Mouse (Mus musculus) E14TG2a.4 (cell line): ENCODE measurements at regions not wholly inside any gene's neighbourhood (a gene's known extent, or its start where the extent isn't known, plus 50 kb on each side); places are given as distances from the start of the nearest gene placed in this dataset.
A peak's percentile ranks its signal among the peaks of the same experiment; 100 is the strongest.

Experiments
- H3K27me3 ChIP-seq: 2 replicates; pipeline ENCODE4 v1.6.1; 2014; ENCODE audit warnings: low read length, control low read depth; ENCODE audit not compliant: insufficient read depth
- H3K36me3 ChIP-seq: 2 replicates; pipeline ENCODE4 v1.6.1; 2014; ENCODE audit warnings: low read length, control low read depth; ENCODE audit not compliant: insufficient read depth
- H3K4me1 ChIP-seq: replicated peaks from 2 replicates; pipeline ENCODE4 v1.6.1; 2014; ENCODE audit warnings: low read depth, low read length, control low read depth
- H3K4me3 ChIP-seq: replicated peaks from 2 replicates; pipeline ENCODE4 v1.5.1; 2014; ENCODE audit warnings: mild to moderate bottlenecking, low read length
- H3K9me3 ChIP-seq: 2 replicates; pipeline ENCODE4 v1.6.1; 2014; ENCODE audit warnings: low read length, control low read depth
- CTCF ChIP-seq: conservative IDR thresholded peaks from 2 replicates; pipeline ENCODE4 v1.5.1; 2014; ENCODE audit warnings: low read length
- NANOG ChIP-seq: IDR thresholded peaks from 2 replicates; pipeline ENCODE4 v1.6.1; 2014; ENCODE audit warnings: borderline replicate concordance, low read length, mixed read lengths
- POU5F1 ChIP-seq: IDR thresholded peaks from 2 replicates; pipeline ENCODE4 v1.6.1; 2014; ENCODE audit warnings: low read length, borderline replicate concordance

GRCm38 (mm10) chr9:116350804-116351547, 175.8 kb upstream of the Tgfbr2 start:
- no peaks in the 10 kb centered on the region for H3K27me3 ChIP-seq
- H3K4me1 ChIP-seq, result 0 out of 2 replicates have a peak, but pooled peaks cover 5% of the 10 kb centered on the region
- H3K4me3 ChIP-seq, result no peak overlapping the region
- H3K36me3 ChIP-seq, result no peaks in the 10 kb centered on the region
- H3K9me3 ChIP-seq, result no peaks in the 10 kb centered on the region
- no peak for TF ChIP-seq CTCF
- TF ChIP-seq POU5F1, result no peak
- TF ChIP-seq NANOG, result no peak

GRCm38 (mm10) chr9:116347021-116347420, 171.9 kb upstream of the Tgfbr2 start:
- no peak overlapping the region for H3K4me3 ChIP-seq
- TF ChIP-seq POU5F1 (no peak), NANOG (no peak), CTCF (no peak)
- H3K36me3 ChIP-seq, result no peaks in the 10 kb centered on the region
- H3K4me1 ChIP-seq, result peaks cover 8% of the 10 kb centered on the region; the same call in 1 of the 2 replicates
- no peaks in the 10 kb centered on the region for H3K27me3 ChIP-seq
- peaks cover 5% of the 10 kb centered on the region; the same call in 1 of the 2 replicates for H3K9me3 ChIP-seq

GRCm38 (mm10) chr9:116346495-116346894, 171.3 kb upstream of the Tgfbr2 start:
- Histone ChIP-seq H3K9me3 (peaks cover 5% of the 10 kb centered on the region; the same call in 1 of the 2 replicates), H3K4me1 (peaks cover 9% of the 10 kb centered on the region; the same call in 1 of the 2 replicates), H3K4me3 (no peak overlapping the region), H3K27me3 (no peaks in the 10 kb centered on the region), H3K36me3 (no peaks in the 10 kb centered on the region)
- TF ChIP-seq CTCF (no peak), NANOG (peak; percentile 63; the same call in 1 of the 2 replicates)

- Histone ChIP-seq H3K36me3 (no peaks in the 10 kb centered on the region), H3K4me3 (no peak overlapping the region), H3K27me3 (no peaks in the 10 kb centered on the region), H3K4me1 (peaks cover 9% of the 10 kb centered on the region; the same call in 1 of the 2 replicates), H3K9me3 (peaks cover 8% of the 10 kb centered on the region; the same call in 1 of the 2 replicates)
- TF ChIP-seq CTCF (no peak), POU5F1 (no peak), NANOG (no peak)
Observed at GRCm38 (mm10) chr9:116343086-116343481, 167.9 kb upstream of the Tgfbr2 start.

GRCm38 (mm10) chr9:116342446-116343085, 167.4 kb upstream of the Tgfbr2 start:
- Histone ChIP-seq H3K36me3 (no peaks in the 10 kb centered on the region), H3K27me3 (no peaks in the 10 kb centered on the region), H3K4me3 (no peak overlapping the region), H3K4me1 (peaks cover 9% of the 10 kb centered on the region; the same call in 1 of the 2 replicates), H3K9me3 (peaks cover 8% of the 10 kb centered on the region; the same call in 1 of the 2 replicates)
- TF ChIP-seq CTCF, result no peak
- TF ChIP-seq NANOG, result no peak
- TF ChIP-seq POU5F1, result no peak

GRCm38 (mm10) chr9:116342009-116342408, 166.8 kb upstream of the Tgfbr2 start:
- no peak for TF ChIP-seq NANOG
- Histone ChIP-seq H3K9me3 (peaks cover 8% of the 10 kb centered on the region; the same call in 1 of the 2 replicates), H3K4me3 (no peak overlapping the region), H3K36me3 (no peaks in the 10 kb centered on the region), H3K4me1 (peaks cover 9% of the 10 kb centered on the region; the same call in 1 of the 2 replicates), H3K27me3 (no peaks in the 10 kb centered on the region)

- peaks cover 4% of the 10 kb centered on the region; the same call in 1 of the 2 replicates for H3K4me1 ChIP-seq
- peak; percentile 57 for TF ChIP-seq CTCF
- TF ChIP-seq POU5F1, result no peak
- no peak for TF ChIP-seq NANOG
- H3K9me3 ChIP-seq, result peaks cover 8% of the 10 kb centered on the region; the same call in 1 of the 2 replicates
- no peak overlapping the region for H3K4me3 ChIP-seq
- H3K27me3 ChIP-seq, result no peaks in the 10 kb centered on the region
- H3K36me3 ChIP-seq, result no peaks in the 10 kb centered on the region
Observed at GRCm38 (mm10) chr9:116340952-116341351, 165.8 kb upstream of the Tgfbr2 start.

- TF ChIP-seq NANOG (no peak), POU5F1 (no peak), CTCF (no peak)
- Histone ChIP-seq H3K36me3 (no peaks in the 10 kb centered on the region), H3K27me3 (no peaks in the 10 kb centered on the region), H3K9me3 (0 out of 2 replicates have a peak, but pooled peaks cover 3% of the 10 kb centered on the region), H3K4me3 (no peak overlapping the region), H3K4me1 (peaks cover 4% of the 10 kb centered on the region; the same call in 1 of the 2 replicates)
Observed at GRCm38 (mm10) chr9:116338729-116339100, 163.6 kb upstream of the Tgfbr2 start.
